Mouse (Mus musculus): ENCODE data around the gene Slc9a9. TPM values are rescaled to one million over a fixed set of nuclear protein-coding genes. Genes with fewer than 3 reads are reported as not detected.

The Slc9a9 gene
- polyA plus RNA-seq, 1 experiment: not detected

DNA sequence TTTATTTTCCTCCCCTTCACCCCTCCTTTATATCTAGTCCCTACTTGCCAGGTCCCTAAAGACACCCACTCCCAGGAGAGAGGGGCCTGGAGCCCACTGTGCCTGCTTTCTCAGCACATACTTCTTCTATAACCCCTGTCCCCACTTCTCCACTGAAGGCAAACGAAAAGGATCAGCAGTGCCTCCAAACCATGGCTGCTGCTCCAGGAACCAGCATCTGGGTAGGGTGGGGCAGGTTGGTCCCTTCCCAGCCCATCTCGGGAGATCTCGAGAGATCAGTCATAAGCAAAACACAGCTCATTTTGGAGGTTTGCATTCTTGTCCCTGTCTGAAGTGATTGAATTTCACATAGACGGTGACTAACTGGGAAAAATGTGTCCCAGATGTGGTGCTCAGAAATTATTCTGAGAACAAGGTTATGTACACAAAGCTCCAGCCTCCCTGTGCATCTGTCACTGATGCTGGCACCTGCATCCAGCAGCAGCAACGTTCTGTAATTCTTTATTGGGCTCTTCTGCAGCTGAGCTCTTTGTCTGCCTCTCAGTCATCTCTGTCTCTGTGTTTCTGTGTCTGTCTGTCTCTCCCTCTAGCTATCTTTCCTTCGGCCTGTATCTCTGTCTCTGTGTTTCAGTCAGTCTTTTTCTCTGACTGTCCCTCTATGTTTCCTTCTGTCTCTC is 31.6 kb downstream of the Slc9a9 start:
- no peak for TF ChIP-seq GATA1 (IDR thresholded peaks at IDR 0.05; ENCODE audit: low read length)

DNA sequence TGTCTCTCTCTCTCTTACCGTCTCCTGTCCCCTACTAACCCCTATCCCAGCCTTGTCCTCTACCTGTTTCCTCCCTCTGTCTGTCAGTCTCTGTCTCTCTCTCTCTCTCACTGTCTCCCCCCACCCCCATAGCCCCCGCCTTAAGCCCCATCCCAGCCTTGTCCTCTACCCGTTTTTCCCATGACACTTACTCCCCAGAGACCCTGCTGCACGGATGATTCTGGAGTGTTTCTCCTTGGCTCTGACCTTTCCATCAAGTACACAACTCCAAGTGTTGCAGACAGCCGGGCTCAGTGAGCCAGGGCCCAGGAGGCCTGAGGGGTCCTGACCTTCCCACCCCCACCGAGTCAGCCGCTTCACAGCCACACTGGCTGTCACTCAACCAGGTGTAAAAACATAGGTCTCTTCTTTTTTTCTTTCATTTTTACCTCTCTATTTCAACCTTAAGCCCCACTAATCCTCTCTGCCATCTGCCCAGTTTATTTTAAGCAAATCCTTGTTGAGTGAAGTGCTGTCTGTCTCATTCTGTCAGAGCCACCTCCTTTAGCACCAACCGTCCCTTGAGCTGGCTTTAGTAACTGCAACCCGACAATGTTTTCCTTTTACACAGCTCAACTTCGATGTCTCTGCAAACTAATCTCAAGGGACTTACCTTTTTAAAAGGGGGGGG is 32.4 kb downstream of the Slc9a9 start:
- no peak for TF ChIP-seq GATA1 (IDR thresholded peaks at IDR 0.05; ENCODE audit: low read length)

DNA sequence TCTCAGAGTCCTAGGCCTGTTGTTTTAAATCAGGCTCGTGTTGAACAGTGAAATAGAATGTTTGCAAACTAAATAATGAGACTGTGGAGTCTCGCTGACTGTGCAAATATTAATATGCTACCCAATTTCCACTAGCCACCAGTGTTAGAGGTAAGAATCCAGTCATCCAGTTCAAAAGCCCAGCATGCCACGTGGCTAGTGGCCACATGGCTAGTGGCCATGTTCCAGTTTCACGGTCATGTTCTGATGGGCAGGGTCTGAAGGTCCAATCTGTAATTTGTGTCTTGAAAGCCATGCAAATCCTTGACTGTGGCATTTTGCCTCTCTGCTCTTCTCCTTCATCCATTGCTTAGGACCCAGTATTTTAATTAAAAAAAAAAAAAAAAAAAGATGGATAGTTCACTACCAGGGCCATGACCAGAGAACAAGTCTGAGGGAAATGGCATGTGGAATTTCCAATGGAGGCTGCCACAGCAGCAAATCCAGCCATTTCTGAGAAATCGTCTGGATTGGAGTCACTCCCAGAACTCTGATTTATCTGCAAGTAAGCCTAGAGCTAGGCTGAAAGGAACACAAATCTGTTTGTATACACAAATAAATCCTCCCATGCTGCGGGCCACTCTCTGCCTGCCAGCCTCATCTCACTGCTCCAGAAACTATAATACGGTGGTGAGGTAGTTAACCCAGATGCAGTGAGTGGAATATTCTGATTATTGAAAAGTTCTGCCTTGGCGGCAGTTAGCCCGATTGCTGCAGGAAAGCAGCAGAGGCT is 35.5 kb downstream of the Slc9a9 start:
- TF ChIP-seq GATA1 (IDR thresholded peaks at IDR 0.05; ENCODE audit: low read length): no peak

DNA sequence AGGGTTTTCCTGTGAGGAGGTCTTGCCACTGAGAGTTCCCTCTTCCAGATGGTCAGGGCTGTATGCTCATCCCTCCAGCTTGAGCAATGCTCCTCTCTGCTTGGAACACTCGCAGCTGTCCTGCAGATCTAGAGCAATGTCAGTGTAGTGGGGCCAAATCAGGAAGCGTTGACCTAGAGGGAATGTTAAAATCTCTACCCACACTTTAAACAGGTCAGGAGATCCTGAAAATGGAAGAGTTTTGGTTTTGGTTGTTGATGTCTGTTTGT is 36.0 kb downstream of the Slc9a9 start:
- no peak for TF ChIP-seq GATA1 (IDR thresholded peaks at IDR 0.05; ENCODE audit: low read length)

DNA sequence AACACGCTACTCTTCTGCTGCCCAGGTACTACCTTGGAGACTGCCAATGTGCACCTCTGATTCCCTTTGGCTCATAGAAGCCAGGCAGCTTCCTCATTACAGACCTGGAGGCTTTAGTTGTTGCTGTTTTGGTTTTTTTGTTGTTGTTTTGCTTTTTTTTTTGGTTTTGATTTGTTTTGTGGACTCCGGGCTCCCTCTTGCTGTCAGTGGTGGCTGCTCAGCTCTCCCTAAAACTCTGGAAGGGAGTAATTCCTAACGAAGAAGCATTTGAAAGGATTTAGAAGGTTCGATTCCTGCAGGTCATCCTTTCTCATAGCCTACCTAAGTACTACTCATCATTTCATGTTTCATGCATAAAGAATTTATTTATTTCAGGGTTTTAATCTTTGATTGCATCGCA is 42.4 kb downstream of the Slc9a9 start:
- no peak for TF ChIP-seq GATA1 (IDR thresholded peaks at IDR 0.05; ENCODE audit: low read length)

DNA sequence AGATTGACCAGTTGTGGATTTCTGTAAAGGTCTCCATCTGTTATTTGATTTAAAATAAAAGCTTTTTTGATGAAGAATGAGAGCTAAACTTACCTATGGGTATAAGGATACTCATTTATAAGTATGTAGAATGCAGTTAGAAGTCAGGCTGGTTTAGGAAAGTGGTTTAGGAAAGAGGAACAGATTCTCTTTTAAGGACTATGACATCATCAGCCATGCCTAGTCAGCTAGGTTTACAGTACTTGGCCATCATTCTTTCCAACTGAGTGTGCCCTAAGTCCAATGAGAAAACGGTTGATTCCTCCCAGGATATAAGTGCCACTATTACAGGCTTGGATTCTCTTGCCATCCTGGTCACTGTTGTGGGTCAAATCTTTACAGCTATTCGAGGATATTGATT is 47.0 kb downstream of the Slc9a9 start:
- no peak for TF ChIP-seq GATA1 (IDR thresholded peaks at IDR 0.05; ENCODE audit: low read length)

DNA sequence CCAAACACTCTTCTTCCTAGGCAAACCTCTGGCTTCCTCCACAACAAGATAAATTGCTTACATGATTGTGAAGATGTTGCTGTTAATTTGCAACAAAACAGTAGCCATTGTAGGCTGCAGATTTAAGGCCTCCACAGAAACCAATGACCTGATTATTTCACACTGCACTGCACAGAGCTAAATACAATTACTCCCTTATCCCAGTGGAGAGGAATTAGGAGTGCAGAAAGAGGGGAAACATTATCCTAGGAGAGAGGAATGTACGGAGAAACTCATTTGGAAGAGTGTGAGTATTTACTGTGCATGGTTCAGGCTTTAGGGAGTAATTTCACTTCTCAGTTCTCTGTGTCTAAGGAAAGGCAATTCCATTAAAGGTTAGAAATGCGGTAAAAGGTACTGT is 53.9 kb downstream of the Slc9a9 start:
- no peak for TF ChIP-seq GATA1 (IDR thresholded peaks at IDR 0.05; ENCODE audit: low read length)

DNA sequence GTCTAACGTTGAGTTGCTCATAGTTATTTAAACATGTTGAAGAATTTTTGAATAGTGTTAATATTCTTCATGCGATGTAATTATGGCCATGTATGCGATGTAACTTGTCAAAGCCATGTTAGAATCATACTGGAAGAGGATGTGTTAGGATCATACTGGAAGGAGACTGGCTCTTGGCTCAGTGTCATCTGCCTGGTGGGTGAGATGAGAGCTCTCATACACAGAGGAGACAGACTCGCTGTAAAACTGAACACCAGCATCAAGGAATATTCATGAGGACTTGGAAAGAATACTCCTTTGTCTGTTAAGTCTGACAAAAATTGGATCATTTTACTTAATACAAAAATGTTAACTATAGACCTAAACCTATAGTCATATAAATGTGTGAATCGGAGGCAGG is 55.4 kb downstream of the Slc9a9 start:
- TF ChIP-seq GATA1 (IDR thresholded peaks at IDR 0.05; ENCODE audit: low read length): no peak

DNA sequence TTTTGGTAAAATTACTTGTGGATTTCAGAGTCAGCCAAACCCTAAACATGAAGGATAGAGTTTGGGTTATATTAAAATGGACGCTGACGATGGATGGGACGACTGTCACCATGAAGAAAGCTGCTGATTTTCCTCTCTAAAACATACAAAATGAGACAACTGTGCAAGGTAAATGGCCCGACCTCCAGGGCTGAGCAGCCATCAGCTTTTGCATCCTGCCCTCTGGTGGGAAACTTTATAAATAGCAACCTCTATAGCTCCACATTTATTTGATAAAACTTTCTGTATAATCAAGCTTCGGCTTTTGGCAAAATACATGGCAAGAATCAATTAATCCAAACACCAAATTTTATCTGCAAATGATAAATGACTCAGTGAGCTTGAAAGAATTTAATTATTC is 57.7 kb downstream of the Slc9a9 start:
- no peak for TF ChIP-seq GATA1 (IDR thresholded peaks at IDR 0.05; ENCODE audit: low read length)

DNA sequence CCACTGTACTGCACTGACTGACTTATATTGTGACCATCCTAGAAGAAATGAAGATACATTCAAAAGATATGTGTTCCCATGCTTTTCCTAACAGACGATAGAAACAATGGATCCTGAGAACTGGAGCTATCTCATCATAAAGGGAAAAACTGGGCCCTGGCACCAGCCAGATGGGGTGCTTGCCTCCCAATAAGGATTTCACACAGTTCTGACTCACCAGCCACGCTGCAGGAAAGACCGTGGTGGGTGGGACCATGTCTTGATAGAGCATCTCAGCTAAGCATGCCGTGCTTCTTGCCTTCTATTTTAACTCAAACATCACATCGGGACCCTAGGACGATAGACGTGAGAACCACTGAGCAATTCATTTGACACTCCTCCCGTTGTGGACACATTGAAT is 60.7 kb downstream of the Slc9a9 start:
- TF ChIP-seq GATA1 (IDR thresholded peaks at IDR 0.05; ENCODE audit: low read length): no peak

DNA sequence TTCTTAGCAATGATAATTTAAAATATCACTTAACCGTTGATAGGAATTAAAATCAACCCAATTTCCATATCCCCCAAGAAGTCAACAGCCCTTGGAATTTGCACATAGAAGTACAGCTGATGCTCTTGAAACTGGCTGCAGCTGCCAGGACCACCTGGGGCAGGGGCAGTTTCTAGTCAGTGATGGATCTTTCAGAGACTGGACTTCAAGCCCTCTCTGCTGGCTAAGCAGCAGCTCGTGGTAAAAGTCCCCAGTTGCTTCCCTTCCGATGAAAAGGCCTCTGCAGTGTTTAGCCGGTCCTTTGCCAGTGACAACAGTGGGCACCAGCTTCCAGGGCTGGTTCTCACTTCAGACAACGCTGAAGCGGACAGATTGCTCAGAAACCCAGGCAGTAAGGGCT is 62.4 kb downstream of the Slc9a9 start:
- TF ChIP-seq GATA1 (IDR thresholded peaks at IDR 0.05; ENCODE audit: low read length): no peak

DNA sequence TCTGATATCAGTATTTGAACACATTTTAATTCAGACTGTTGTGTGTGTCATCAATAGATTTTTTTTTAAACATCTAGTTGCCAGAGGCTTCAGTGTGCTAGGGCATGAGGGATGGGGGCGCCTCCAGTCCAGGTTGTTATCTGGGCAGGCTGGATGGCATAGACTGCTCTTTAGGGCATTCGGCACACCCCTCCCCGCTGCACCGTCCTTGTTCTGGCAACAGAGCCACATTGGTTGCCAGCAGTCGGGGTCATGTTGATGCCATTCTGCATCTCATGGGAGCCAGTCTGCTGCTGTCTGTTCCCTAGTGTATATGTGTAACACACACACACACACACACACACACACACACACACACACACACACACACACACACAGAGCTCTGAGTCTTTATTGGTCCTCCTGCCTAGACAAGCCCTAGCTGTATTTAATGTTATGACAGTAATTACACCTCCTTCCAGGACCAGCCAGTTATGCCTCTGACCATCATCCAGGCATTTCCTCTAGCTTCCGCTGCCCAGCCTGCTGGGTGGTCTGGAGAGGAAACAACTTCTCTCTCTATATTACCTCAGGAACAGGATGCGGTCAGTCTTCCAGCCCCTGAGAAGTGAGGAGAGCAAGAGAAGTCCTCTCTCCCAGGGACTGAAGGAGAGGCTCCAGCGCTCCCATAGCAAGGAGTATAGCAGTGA is 63.0 kb downstream of the Slc9a9 start:
- TF ChIP-seq GATA1 (IDR thresholded peaks at IDR 0.05; ENCODE audit: low read length): no peak

DNA sequence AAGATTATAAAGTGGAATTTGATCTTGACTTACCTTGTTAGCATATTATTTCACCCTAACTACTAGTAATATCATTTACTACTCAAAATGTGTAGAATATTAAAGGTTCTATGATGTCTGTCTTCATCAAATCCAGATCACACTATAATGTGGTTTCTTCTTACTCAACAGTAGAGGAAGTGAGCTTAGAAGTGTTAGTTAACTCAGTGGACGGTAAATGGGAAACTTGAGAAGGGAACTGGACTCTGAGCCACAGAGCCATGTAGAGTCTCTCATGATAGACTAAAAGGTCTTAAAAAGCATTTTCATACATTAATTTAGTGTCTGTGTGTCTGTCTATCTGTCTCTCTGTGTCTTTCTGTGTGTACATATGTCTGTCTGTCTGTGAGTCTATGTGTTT is 64.6 kb downstream of the Slc9a9 start:
- TF ChIP-seq GATA1 (IDR thresholded peaks at IDR 0.05; ENCODE audit: low read length): no peak

DNA sequence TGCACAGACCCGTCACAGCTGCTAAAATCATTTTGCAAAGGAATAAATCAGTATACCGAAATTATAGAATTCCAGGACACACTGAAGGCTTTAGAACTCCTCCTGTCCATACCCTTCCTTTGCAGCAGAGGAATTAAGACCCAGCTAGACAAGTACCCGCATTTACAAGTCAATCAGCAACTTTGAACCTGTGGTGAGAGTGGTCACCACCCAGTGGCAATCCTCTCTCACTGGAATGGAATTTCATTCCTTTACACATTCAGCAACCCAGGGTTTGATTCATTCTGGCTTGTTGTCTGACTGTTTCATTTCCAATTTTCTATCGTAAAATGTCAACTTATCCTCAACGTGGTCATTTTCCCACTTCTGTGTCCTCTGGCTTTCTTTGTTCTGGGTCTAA is 67.5 kb downstream of the Slc9a9 start:
- no peak for TF ChIP-seq GATA1 (IDR thresholded peaks at IDR 0.05; ENCODE audit: low read length)

DNA sequence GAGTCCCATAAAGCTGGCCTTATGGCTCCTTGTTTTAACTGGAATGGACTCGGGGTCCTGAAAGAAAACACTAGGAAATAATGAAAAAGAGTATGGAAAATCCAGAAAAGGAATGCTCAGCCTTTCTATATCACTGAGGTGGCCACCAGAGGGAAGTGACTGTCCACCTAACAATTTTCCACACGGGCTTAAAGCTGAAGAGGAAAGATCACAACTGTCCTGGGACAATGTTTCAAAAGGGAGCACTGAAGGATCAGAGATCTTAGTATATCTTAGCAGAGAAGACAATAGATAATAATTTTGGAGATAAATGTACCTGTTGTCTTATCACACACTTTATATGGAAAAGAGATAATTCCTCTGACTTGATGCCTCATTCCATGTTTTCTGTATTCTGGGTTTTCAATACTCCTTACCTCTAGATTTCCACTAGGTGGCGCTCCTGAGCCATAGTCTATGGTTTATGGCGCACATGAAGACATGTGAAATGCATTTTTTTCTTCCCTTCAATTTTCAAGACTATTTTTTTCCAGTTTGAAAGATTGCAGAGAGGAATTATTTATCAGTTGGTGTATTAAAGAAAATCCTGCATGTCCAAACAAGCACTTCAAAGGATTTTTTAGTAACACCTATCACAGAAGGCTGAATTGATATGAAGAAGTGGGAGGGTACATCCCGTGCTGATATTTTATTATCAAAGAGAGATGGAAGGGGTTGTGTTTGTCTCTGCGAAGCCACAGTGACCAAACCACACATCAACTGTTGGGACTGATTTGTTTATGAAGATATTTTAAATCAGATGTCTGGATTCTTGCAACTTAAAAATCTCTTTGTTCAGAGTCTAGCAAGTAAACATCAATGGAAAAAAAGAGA is 69.1 kb downstream of the Slc9a9 start:
- TF ChIP-seq GATA1 (IDR thresholded peaks at IDR 0.05; ENCODE audit: low read length): no peak

Measured in G1E-ER4 (cell line).